Mouse (Mus musculus) midbrain, postnatal 0 days (tissue): Measurements from ENCODE around the gene Apobec3. TPM values are rescaled to one million over a fixed set of nuclear protein-coding genes. Genes with fewer than 3 reads are reported as not detected.
A peak's percentile ranks its signal among the peaks of the same experiment; 100 is the strongest.

Experiments used
- ATAC-seq: fragments of 200-750 bp; cut with Nextera tagmentation; 2 replicates; pipeline ENCODE4 v1.8.0; 2017; ENCODE audit warnings: moderate number of reproducible peaks, mild to moderate bottlenecking, moderate TSS enrichment, moderate library complexity; ENCODE audit not compliant: low FRiP score
- DNase-seq: peaks from one replicate; pipeline ENCODE4 v3.0.0-alpha.2; 2015; ENCODE audit warnings: low spot score
- H3K27ac ChIP-seq: fragments of 300-500 bp; sonication (generic); 2 replicates; pipeline ENCODE4 v1.5.1; 2014; ENCODE audit warnings: low read depth, mild to moderate bottlenecking, low read length, mixed read lengths
- H3K27me3 ChIP-seq: fragments of 300-500 bp; sonication (generic); 2 replicates; pipeline ENCODE4 v1.6.1; 2014; ENCODE audit warnings: low read length, control low read depth, mixed read lengths; ENCODE audit not compliant: insufficient read depth
- H3K36me3 ChIP-seq: fragments of 300-500 bp; sonication (generic); 2 replicates; pipeline ENCODE4 v1.6.1; 2014; ENCODE audit warnings: low read length, control low read depth, mixed read lengths; ENCODE audit not compliant: insufficient read depth
- H3K4me1 ChIP-seq: fragments of 300-500 bp; sonication (generic); 2 replicates; pipeline ENCODE4 v1.6.1; 2014; ENCODE audit warnings: mild to moderate bottlenecking, control low read depth, antibody characterized with exemption, low read length, mixed read lengths; ENCODE audit not compliant: insufficient read depth
- H3K4me2 ChIP-seq: fragments of 300-500 bp; sonication (generic); 2 replicates; pipeline ENCODE4 v1.6.1; 2014; ENCODE audit warnings: low read depth, mild to moderate bottlenecking, low read length, mixed read lengths; ENCODE audit not compliant: poor library complexity, severe bottlenecking
- H3K4me3 ChIP-seq: fragments of 300-500 bp; sonication (generic); 2 replicates; pipeline ENCODE4 v1.5.1; 2014; ENCODE audit warnings: low read depth, mild to moderate bottlenecking, low read length, moderate library complexity
- H3K9ac ChIP-seq: fragments of 300-500 bp; sonication (generic); replicated peaks from 2 replicates; pipeline ENCODE4 v1.6.1; 2014; ENCODE audit warnings: mild to moderate bottlenecking, low read length, moderate library complexity, mixed read lengths; ENCODE audit not compliant: poor library complexity, severe bottlenecking
- H3K9me3 ChIP-seq: fragments of 300-500 bp; sonication (generic); 2 replicates; pipeline ENCODE4 v1.6.1; 2016; ENCODE audit warnings: low read length, control low read depth
- CTCF ChIP-seq: IDR thresholded peaks from 2 replicates; pipeline ENCODE4 v1.5.1; 2016; ENCODE audit warnings: antibody characterized with exemption, mild to moderate bottlenecking
- WGBS: fragments of 180-500 bp; shearing (Covaris S2); extraction: QIAGEN DNeasy Blood & Tissue Kit; methylation state at CpG from one replicate; pipeline ENCODE4 v1.1.7; 2014; 5-methylcytosine and 5-hydroxymethylcytosine counted together
- polyA plus RNA-seq: library from polyadenylated mRNA; unstranded; fragments of >200 nt; fragmentation: Nextera tagmentation; extraction: Ambion mirVana; gene quantifications from 2 replicates; pipeline ENCODE4 v1.2.1, GENCODE M21; 2015
- total RNA-seq: library from RNA; depleted of rRNA; stranded (reverse); fragments of >200 nt; gene quantifications from 2 replicates; pipeline ENCODE4 v1.2.3, GENCODE M21; 2014

Gene Apobec3
- total and polyA plus RNA-seq, 2 experiments from 2014 or later = 3.4 to 5.4 TPM

DNA sequence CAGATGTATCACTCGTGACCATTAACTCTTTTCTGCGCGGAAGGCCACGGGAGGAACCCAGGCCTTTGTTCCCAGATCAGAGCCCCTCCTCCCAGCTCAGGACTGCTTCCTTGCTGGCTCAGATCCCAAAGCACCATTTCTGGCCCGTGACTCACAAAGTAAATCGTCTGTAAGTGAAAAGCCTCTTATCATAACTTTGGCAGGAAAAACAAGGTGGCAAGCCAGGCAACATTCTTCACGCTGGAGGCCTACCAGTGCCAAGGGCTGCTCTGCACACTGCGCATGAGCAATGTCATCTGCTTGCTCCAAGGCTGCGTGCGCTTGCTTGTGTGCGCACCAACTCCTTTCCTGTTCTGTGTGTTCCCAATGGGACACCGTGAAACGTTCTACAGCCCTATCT lies 12.1 kb upstream of the Apobec3 start:
- H3K27me3 ChIP-seq = no peaks in the 10 kb centered on the region
- no peaks in the 10 kb centered on the region for H3K9me3 ChIP-seq
- H3K4me1 ChIP-seq = no peaks in the 10 kb centered on the region
- H3K36me3 ChIP-seq = no peaks in the 10 kb centered on the region
- H3K4me3 ChIP-seq = no peak overlapping the region
- DNase-seq (peak; percentile 88), ATAC-seq (no peak)
- WGBS = 33% methylated on average over 13 of the region's 13 CpGs
- no peak for TF ChIP-seq CTCF
- no peak overlapping the region for H3K27ac ChIP-seq
- H3K4me2 ChIP-seq = no peak overlapping the region
- H3K9ac ChIP-seq = no peak overlapping the region

DNA sequence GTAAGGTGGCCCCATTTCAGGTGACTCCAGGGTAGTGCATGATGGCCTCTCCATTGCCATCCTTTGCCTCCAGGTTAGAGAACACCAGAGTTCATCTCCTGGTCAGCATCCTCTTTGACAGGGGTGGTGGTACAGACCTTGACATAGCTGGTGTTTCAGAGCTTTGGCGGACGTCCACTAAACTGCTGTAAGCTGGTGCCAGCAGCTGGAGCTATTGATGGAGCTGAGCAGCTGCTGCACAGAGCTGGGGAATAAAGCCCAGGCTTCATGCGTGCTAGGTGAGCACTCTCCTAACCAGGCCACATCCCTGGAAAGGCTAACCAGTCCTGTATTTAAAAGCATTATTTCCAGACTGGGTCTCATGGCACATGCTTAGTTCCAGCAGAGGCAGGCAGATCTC lies 11.0 kb upstream of the Apobec3 start:
- H3K4me1 ChIP-seq = no peaks in the 10 kb centered on the region
- no peaks in the 10 kb centered on the region for H3K27me3 ChIP-seq
- TF ChIP-seq CTCF = no peak
- no peaks in the 10 kb centered on the region for H3K36me3 ChIP-seq
- no peak overlapping the region for H3K4me2 ChIP-seq
- DNase-seq = no peak
- no peak overlapping the region for H3K27ac ChIP-seq
- no peak overlapping the region for H3K9ac ChIP-seq
- WGBS = 79% methylated on average over 3 of the region's 3 CpGs
- no peak for ATAC-seq
- H3K9me3 ChIP-seq = no peaks in the 10 kb centered on the region
- H3K4me3 ChIP-seq = no peak overlapping the region

DNA sequence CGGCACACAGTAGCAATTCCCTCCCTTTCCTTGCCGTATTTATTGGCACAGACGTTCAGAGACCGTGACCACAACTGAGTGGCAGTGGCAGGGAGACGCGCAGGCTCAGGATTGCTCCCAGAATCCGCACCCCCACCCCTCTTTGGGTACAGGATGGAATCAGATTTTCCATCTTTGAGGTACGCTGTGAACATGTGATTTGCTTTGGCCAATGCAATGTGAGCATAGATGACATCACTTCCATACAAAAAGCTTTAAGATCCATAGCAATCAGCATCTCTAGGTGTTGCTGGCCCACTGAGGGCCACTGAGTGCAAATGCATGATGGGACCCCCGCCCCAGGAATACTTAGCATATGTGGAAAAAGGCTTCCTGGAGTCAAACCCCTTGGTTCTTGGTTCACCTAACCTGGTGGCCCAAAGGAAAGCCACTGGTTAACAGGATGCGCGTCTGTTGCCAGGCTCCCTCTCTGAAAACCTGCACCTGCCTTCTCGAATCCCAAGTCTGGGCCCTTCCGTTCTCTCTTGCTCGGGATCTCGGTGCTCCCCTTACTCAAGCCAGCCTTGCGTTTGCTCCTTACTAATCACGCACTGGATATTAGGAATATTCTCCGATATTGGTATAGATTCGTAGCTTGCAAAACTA lies 8.7 kb upstream of the Apobec3 start:
- DNase-seq (peak; percentile 89), ATAC-seq (peak; percentile 86)
- peak overlapping the region; percentile 55 for H3K4me2 ChIP-seq
- no peaks in the 10 kb centered on the region for H3K27me3 ChIP-seq
- H3K9me3 ChIP-seq = no peaks in the 10 kb centered on the region
- peak overlapping the region; percentile 59 for H3K9ac ChIP-seq
- peak overlapping the region; percentile 97 for H3K27ac ChIP-seq
- TF ChIP-seq CTCF = no peak
- H3K36me3 ChIP-seq = no peaks in the 10 kb centered on the region
- H3K4me1 ChIP-seq = no peaks in the 10 kb centered on the region
- WGBS = 12% methylated on average over 19 of the region's 19 CpGs
- peak overlapping the region; percentile 26 for H3K4me3 ChIP-seq

DNA sequence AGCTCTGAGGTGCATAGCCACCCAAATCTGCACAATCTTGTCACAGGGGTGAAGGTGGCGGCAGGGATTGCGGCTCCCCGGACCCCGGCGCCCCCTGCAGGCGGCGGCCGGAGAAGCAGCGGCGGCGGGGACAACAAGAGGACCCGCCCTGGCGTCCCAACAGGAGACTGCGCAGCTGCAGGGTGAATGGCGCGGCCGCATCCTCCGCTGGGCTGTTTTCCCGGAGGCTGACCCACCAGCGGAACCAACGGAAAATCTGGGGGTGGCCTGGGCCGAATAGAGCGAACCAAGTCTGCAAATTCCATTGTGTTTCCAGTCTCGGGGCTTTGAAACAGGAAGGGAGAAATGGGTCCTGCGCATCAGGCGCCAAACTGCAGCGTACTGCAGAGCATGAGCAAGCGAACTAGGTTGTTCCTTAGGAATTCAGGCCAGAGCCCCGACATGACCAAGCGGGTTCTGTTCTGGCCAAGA lies 8.1 kb upstream of the Apobec3 start:
- TF ChIP-seq CTCF = peak; percentile 97
- ATAC-seq (peak; percentile 92), DNase-seq (peak; percentile 96)
- peak overlapping the region; percentile 97 for H3K27ac ChIP-seq
- no peaks in the 10 kb centered on the region for H3K4me1 ChIP-seq
- under 1% methylated on average over 30 of the region's 30 CpGs for WGBS
- peak overlapping the region; percentile 26 for H3K4me3 ChIP-seq
- H3K9ac ChIP-seq = peak overlapping the region; percentile 59
- H3K36me3 ChIP-seq = no peaks in the 10 kb centered on the region
- no peaks in the 10 kb centered on the region for H3K9me3 ChIP-seq
- peak overlapping the region; percentile 55 for H3K4me2 ChIP-seq
- H3K27me3 ChIP-seq = no peaks in the 10 kb centered on the region

DNA sequence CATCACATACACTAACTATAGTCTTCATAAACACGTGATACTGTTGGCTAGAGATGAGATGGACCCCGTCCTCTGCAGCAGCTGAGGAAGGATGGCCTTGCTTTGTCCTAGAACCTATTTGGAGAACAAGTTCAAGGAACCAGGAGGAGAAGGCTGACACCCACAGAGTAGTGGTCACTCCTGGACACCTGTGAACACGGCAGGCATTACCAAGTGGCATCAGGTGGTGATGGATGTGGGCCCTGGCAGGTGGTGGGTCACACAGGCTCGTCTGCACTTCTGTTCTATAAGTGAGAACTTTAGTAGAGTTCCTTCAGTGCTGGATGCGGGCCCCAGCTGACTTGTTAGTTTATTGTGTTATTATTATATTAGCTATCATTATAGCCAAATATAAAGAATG lies 6.6 kb upstream of the Apobec3 start:
- Histone ChIP-seq H3K36me3 (no peaks in the 10 kb centered on the region), H3K4me2 (no peak overlapping the region), H3K9ac (no peak overlapping the region), H3K4me1 (no peaks in the 10 kb centered on the region), H3K9me3 (no peaks in the 10 kb centered on the region), H3K27me3 (no peaks in the 10 kb centered on the region), H3K4me3 (no peak overlapping the region), H3K27ac (0 out of 2 replicates have a peak overlapping the region, but pooled peaks have one; percentile 6)
- DNase-seq = no peak
- WGBS = 83% methylated on average over 5 of the region's 5 CpGs
- no peak for ATAC-seq
- no peak for TF ChIP-seq CTCF

- Histone ChIP-seq H3K9me3 (no peaks in the 10 kb centered on the region), H3K4me3 (peak overlapping the region; percentile 23), H3K9ac (no peak overlapping the region; the same call in 1 of the 2 replicates), H3K36me3 (no peaks in the 10 kb centered on the region), H3K27me3 (no peaks in the 10 kb centered on the region), H3K4me2 (peak overlapping the region; percentile 42), H3K4me1 (0 out of 2 replicates have a peak, but pooled peaks cover 5% of the 10 kb centered on the region), H3K27ac (no peak overlapping the region)
- WGBS = 6% methylated on average over 12 of the region's 12 CpGs
- no peak for TF ChIP-seq CTCF
- peak; percentile 52 for DNase-seq
- ATAC-seq = 0 out of 2 replicates have a peak, but pooled peaks have one; percentile 20
Observed at GRCm38 (mm10) chr15:79892213-79892541, 718 bp downstream of the Apobec3 start.
